Mouse (Mus musculus) stomach, embryonic 16.5 days (tissue): Measurements from ENCODE around the gene Fryl. TPM values are rescaled to one million over a fixed set of nuclear protein-coding genes. Genes with fewer than 3 reads are reported as not detected.

Experiments used
- ATAC-seq: fragments of 200-750 bp; cut with Nextera tagmentation; 2 replicates; pipeline ENCODE4 v1.8.0; 2017; ENCODE audit warnings: moderate number of reproducible peaks, moderate TSS enrichment; ENCODE audit not compliant: insufficient read depth, low FRiP score
- H3K27ac ChIP-seq: fragments of 300-500 bp; sonication (generic); 2 replicates; pipeline ENCODE4 v1.5.1; 2014; ENCODE audit warnings: low read length
- H3K27me3 ChIP-seq: fragments of 300-500 bp; sonication (generic); 2 replicates; pipeline ENCODE4 v1.6.1; 2014; ENCODE audit warnings: low read length, control low read depth, mixed read lengths; ENCODE audit not compliant: control insufficient read depth, insufficient read depth
- H3K36me3 ChIP-seq: fragments of 300-500 bp; sonication (generic); 2 replicates; pipeline ENCODE4 v1.6.1; 2014; ENCODE audit warnings: low read length; ENCODE audit not compliant: control insufficient read depth, insufficient read depth
- H3K4me1 ChIP-seq: fragments of 300-500 bp; sonication (generic); 2 replicates; pipeline ENCODE4 v1.6.1; 2014; ENCODE audit warnings: low read length, control low read depth, mixed read lengths; ENCODE audit not compliant: control insufficient read depth, insufficient read depth
- H3K4me2 ChIP-seq: fragments of 300-500 bp; sonication (generic); 2 replicates; pipeline ENCODE4 v1.6.1; 2014; ENCODE audit warnings: low read depth, low read length, mixed read lengths
- H3K4me3 ChIP-seq: fragments of 300-500 bp; sonication (generic); replicated peaks from 2 replicates; pipeline ENCODE4 v1.5.1; 2014; ENCODE audit warnings: mild to moderate bottlenecking, low read length
- H3K9ac ChIP-seq: fragments of 300-500 bp; sonication (generic); 2 replicates; pipeline ENCODE4 v1.6.1; 2014; ENCODE audit warnings: low read length
- H3K9me3 ChIP-seq: fragments of 300-500 bp; sonication (generic); replicated peaks from 2 replicates; pipeline ENCODE4 v1.6.1; 2016; ENCODE audit warnings: low read length, control low read depth; ENCODE audit not compliant: control insufficient read depth
- WGBS: fragments of 180-500 bp; shearing (Covaris S2); extraction: QIAGEN DNeasy Blood & Tissue Kit; methylation state at CpG from one replicate; pipeline ENCODE4 v1.1.7; 2014; 5-methylcytosine and 5-hydroxymethylcytosine counted together
- polyA plus RNA-seq: library from polyadenylated mRNA; unstranded; fragments of >200 nt; fragmentation: Nextera tagmentation; extraction: Ambion mirVana; gene quantifications from 2 replicates; pipeline ENCODE4 v1.2.1, GENCODE M21; 2015

Gene Fryl
- polyA plus RNA-seq, 1 experiment from 2014 or later: 31.6 TPM

- Histone ChIP-seq H3K9ac (no peak overlapping the region), H3K27me3 (no peaks in the 10 kb centered on the region), H3K4me1 (no peaks in the 10 kb centered on the region), H3K27ac (no peak overlapping the region), H3K9me3 (no peaks in the 10 kb centered on the region), H3K36me3 (peaks cover 18% of the 10 kb centered on the region; the same call in 1 of the 2 replicates), H3K4me2 (no peak overlapping the region), H3K4me3 (no peak overlapping the region)
- WGBS: 72% methylated on average over 11 of the region's 11 CpGs
- no peak for ATAC-seq
These were observed 194.8 kb downstream of the Fryl start for GRCm38 (mm10) chr5:73061506-73062155.

- Histone ChIP-seq H3K4me2 (no peak overlapping the region), H3K9ac (no peak overlapping the region), H3K9me3 (no peaks in the 10 kb centered on the region), H3K27ac (no peak overlapping the region), H3K36me3 (peaks cover 23% of the 10 kb centered on the region), H3K27me3 (no peaks in the 10 kb centered on the region), H3K4me3 (no peak overlapping the region), H3K4me1 (no peaks in the 10 kb centered on the region)
- ATAC-seq: no peak
- WGBS: 83% methylated on average over 5 of the region's 5 CpGs
These were observed 199.5 kb downstream of the Fryl start for GRCm38 (mm10) chr5:73056937-73057336.

GRCm38 (mm10) chr5:73056457-73056856 is 200.0 kb downstream of the Fryl start:
- H3K36me3 ChIP-seq: peaks cover 19% of the 10 kb centered on the region

DNA sequence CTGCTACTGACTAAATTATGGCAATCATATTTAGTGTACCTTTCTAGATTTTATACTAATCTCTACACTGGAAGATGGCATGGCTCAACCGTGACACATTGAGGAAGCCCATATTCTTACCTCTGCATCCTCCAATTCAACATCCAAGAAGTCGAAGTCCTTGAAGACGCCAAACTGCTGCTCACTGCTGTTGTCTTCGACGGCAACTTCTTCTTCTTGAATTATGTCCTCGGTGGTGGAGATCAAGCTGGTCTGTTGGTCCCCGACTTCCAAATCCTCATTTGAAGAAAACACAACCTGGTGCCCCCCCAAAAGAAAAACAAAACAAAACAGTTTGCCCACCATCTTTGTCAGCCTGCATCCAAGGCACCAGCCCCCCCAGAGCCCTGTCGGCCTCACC is 202.5 kb downstream of the Fryl start:
- 92% methylated on average over 8 of the region's 8 CpGs for WGBS
- no peaks in the 10 kb centered on the region for H3K9me3 ChIP-seq
- H3K4me1 ChIP-seq: no peaks in the 10 kb centered on the region
- H3K36me3 ChIP-seq: peaks cover 28% of the 10 kb centered on the region
- H3K27ac ChIP-seq: no peak overlapping the region
- H3K4me2 ChIP-seq: no peak overlapping the region
- H3K4me3 ChIP-seq: no peak overlapping the region
- no peaks in the 10 kb centered on the region for H3K27me3 ChIP-seq
- ATAC-seq: no peak
- H3K9ac ChIP-seq: no peak overlapping the region

More at GRCm38 (mm10) chr5:73056457-73056856, 200.0 kb downstream of the Fryl start:
- Histone ChIP-seq H3K27me3 (no peaks in the 10 kb centered on the region), H3K27ac (no peak overlapping the region), H3K4me1 (no peaks in the 10 kb centered on the region), H3K4me3 (no peak overlapping the region), H3K9ac (no peak overlapping the region), H3K4me2 (no peak overlapping the region), H3K9me3 (no peaks in the 10 kb centered on the region)
- no peak for ATAC-seq
- WGBS: 90% methylated on average over 6 of the region's 6 CpGs

GRCm38 (mm10) chr5:73047651-73048245 is 208.7 kb downstream of the Fryl start:
- Histone ChIP-seq H3K36me3 (peaks cover 27% of the 10 kb centered on the region; the same call in 1 of the 2 replicates), H3K27me3 (no peaks in the 10 kb centered on the region), H3K4me1 (no peaks in the 10 kb centered on the region), H3K9ac (no peak overlapping the region), H3K9me3 (peaks cover 3% of the 10 kb centered on the region; the same call in 1 of the 2 replicates), H3K27ac (no peak overlapping the region), H3K4me3 (no peak overlapping the region), H3K4me2 (no peak overlapping the region)
- WGBS: 73% methylated on average over 7 of the region's 7 CpGs
- no peak for ATAC-seq

DNA sequence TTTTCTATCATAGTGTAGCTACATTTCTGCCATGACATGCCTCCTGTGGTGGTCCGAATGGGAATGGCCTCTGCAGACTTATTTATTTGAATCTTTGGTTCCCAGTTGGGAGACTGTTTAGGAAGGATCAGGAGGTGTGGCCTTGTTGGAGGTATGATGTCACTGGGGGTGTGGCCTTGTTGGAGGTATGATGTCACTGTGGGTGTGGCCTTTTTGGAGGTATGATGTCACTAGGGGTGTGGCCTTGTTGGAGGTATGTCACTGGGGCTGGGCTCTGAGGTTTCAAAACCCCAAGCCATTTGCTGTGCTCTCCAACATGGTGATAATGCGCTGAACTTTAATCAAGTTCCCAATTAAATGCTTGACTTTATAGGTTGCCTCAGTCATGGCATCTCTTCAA is 212.4 kb downstream of the Fryl start:
- Histone ChIP-seq H3K36me3 (peaks cover 25% of the 10 kb centered on the region; the same call in 1 of the 2 replicates), H3K9ac (no peak overlapping the region), H3K9me3 (peaks cover 3% of the 10 kb centered on the region; the same call in 1 of the 2 replicates), H3K27ac (no peak overlapping the region), H3K4me1 (no peaks in the 10 kb centered on the region), H3K27me3 (no peaks in the 10 kb centered on the region), H3K4me3 (no peak overlapping the region), H3K4me2 (no peak overlapping the region)
- no peak for ATAC-seq
- 93% methylated on average over 2 of the region's 2 CpGs for WGBS

DNA sequence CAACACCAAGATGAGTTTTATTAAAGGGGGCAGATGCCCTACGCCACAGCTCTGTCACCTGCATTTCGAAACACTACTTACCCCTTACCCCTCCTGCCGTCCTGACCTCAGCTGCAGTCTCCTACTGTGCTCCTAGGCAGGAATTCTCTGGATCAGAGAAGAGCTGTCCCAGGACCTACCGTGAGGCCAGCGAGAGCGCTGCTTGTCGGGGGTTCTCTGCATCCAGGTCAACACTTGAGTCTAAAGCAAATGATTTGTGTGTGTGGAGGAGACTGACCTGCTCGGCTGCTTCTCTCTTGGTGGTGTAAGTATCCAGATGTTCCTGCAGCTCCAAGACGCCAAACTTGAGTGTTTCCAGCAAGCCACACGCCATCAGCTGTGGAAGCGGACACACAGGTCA is 223.9 kb downstream of the Fryl start:
- no peak overlapping the region for H3K4me2 ChIP-seq
- no peak overlapping the region for H3K9ac ChIP-seq
- H3K27me3 ChIP-seq: no peaks in the 10 kb centered on the region
- no peak for ATAC-seq
- H3K36me3 ChIP-seq: peaks cover 19% of the 10 kb centered on the region; the same call in 1 of the 2 replicates
- no peak overlapping the region for H3K27ac ChIP-seq
- H3K4me1 ChIP-seq: no peaks in the 10 kb centered on the region
- H3K4me3 ChIP-seq: no peak overlapping the region
- 85% methylated on average over 11 of the region's 11 CpGs for WGBS
- H3K9me3 ChIP-seq: no peaks in the 10 kb centered on the region

DNA sequence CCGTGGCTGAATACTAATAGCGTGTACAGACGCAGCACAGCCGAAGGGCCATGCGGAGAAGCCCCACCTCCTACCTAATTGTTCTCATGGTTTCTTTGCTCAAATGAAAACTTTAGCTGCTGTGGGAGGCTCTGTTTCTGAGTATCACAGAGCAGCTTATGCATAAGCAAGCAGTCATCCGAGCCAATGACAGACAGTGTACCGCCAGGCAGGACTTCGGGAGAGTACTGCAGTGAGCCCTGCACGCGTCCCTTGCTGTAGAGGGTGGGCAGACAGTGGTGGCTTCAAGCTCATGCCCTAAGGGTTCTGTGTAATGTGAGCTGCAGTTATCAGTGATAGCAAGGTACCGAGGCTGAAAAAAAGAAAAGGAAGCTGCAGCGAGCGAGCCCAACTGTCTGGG is 227.8 kb downstream of the Fryl start:
- no peaks in the 10 kb centered on the region for H3K4me1 ChIP-seq
- no peak overlapping the region for H3K9ac ChIP-seq
- WGBS: 77% methylated on average over 13 of the region's 13 CpGs
- H3K27ac ChIP-seq: no peak overlapping the region
- no peaks in the 10 kb centered on the region for H3K9me3 ChIP-seq
- H3K4me3 ChIP-seq: no peak overlapping the region
- no peak for ATAC-seq
- H3K36me3 ChIP-seq: peaks cover 15% of the 10 kb centered on the region; the same call in 1 of the 2 replicates
- H3K4me2 ChIP-seq: no peak overlapping the region
- no peaks in the 10 kb centered on the region for H3K27me3 ChIP-seq

- Histone ChIP-seq H3K36me3 (0 out of 2 replicates have a peak, but pooled peaks cover 4% of the 10 kb centered on the region), H3K9ac (no peak overlapping the region), H3K4me2 (no peak overlapping the region), H3K4me1 (no peaks in the 10 kb centered on the region), H3K4me3 (no peak overlapping the region), H3K9me3 (no peaks in the 10 kb centered on the region), H3K27me3 (no peaks in the 10 kb centered on the region), H3K27ac (no peak overlapping the region)
- WGBS: 89% methylated on average over 13 of the region's 13 CpGs
- no peak for ATAC-seq
These were observed 232.6 kb downstream of the Fryl start for GRCm38 (mm10) chr5:73023801-73024200.
